21 mouse cellular contexts compared by ENCODE assay signal in genomic region chr5:112486415-112486814, GRCm38 (mm10). TPM values are rescaled to one million over a fixed set of nuclear protein-coding genes. Genes with fewer than 3 reads are reported as not detected.
A peak's percentile ranks its signal among the peaks of the same experiment; 100 is the strongest.
DNase-seq lines count a peak whose midpoint lies in the region; ATAC-seq lines count a peak whose summit lies in the region.
"Had no signal": no experiment of that assay in that cellular context is flagged by ENCODE, and none has a peak within 500 bp of the region (broad histone marks: within the 10 kb centered on the region; RNA-seq: fewer than 3 reads in every experiment).

No protein-coding gene starts in this region.

- H3K36me3 ChIP-seq in heart, embryonic 12.5 days: no peaks in the 10 kb centered on the region
- H3K36me3 ChIP-seq: forebrain, embryonic 12.5 days; limb, embryonic 13.5 days; liver, embryonic 15.5 days; midbrain, embryonic 13.5 days; stomach, embryonic 15.5 days had no signal

- H3K9ac ChIP-seq in heart, embryonic 12.5 days: no peak overlapping the region
- H3K9ac ChIP-seq: forebrain, embryonic 12.5 days; limb, embryonic 13.5 days; liver, embryonic 15.5 days; stomach, embryonic 15.5 days had no signal

- no peak for ATAC-seq in heart, embryonic 12.5 days (ENCODE audit: insufficient number of reproducible peaks, low FRiP score)
- ATAC-seq: midbrain, embryonic 13.5 days had no signal

- H3K4me3 ChIP-seq in heart, embryonic 12.5 days: no peak overlapping the region
- H3K4me3 ChIP-seq: forebrain, embryonic 12.5 days; limb, embryonic 13.5 days; liver, embryonic 15.5 days; midbrain, embryonic 13.5 days; myocyte; stomach, embryonic 15.5 days had no signal

- 52% methylated on average over 5 of the region's 5 CpGs for WGBS in heart, embryonic 12.5 days

- H3K9me3 ChIP-seq in heart, embryonic 12.5 days (replicated peaks): no peaks in the 10 kb centered on the region
- H3K9me3 ChIP-seq: forebrain, embryonic 12.5 days; limb, embryonic 13.5 days; liver, embryonic 15.5 days; midbrain, embryonic 13.5 days; stomach, embryonic 15.5 days had no signal

- peaks cover 75% of the 10 kb centered on the region for H3K27me3 ChIP-seq in heart, embryonic 12.5 days (replicated peaks)
- H3K27me3 ChIP-seq: midbrain, embryonic 13.5 days had no signal

- H3K4me1 ChIP-seq in heart, embryonic 12.5 days (replicated peaks): peaks cover 8% of the 10 kb centered on the region
- H3K4me1 ChIP-seq: stomach, embryonic 15.5 days had no signal

- peak; percentile 54 for DNase-seq in adrenal gland, adult 2 months
- no peak for DNase-seq in adrenal gland, adult 18-20 months (ENCODE audit: low spot score in 2 of 2)
- peak; percentile 17 for DNase-seq in heart, adult 8-10 months (ENCODE audit: low spot score)
- DNase-seq in adrenal gland, postnatal 10 days: peak; percentile 14
- DNase-seq in heart, postnatal 4 days: peak; percentile 8
- no peak for DNase-seq in left cerebral cortex, adult 18-20 months (ENCODE audit: low spot score in 2 of 2)
- DNase-seq in layer of hippocampus, adult 11-12 months (ENCODE audit: low spot score): no peak
- DNase-seq: gastrocnemius, postnatal 36 days had no signal

- no peak overlapping the region for H3K4me2 ChIP-seq in heart, embryonic 12.5 days
- H3K4me2 ChIP-seq: forebrain, embryonic 12.5 days; limb, embryonic 13.5 days; liver, embryonic 15.5 days; midbrain, embryonic 13.5 days; stomach, embryonic 15.5 days had no signal

- no peak overlapping the region for H3K27ac ChIP-seq in heart, embryonic 12.5 days (ENCODE audit: poor library complexity, severe bottlenecking)
- H3K27ac ChIP-seq: forebrain, embryonic 12.5 days; limb, embryonic 13.5 days; stomach, embryonic 15.5 days had no signal

RNA-seq across cellular contexts. Expression of gene Gm6588, which starts 37.2 kb away (rescaled TPM):
- total RNA-seq in adrenal gland, adult 2 months (2021): not detected
- polyA plus RNA-seq in adrenal gland, adult 2 months (2012; rRNA removed): not detected in 2 replicates
- not detected for total RNA-seq in adrenal gland, adult 18-20 months (2021)
- total RNA-seq in heart, adult 8-10 months (2022): not detected
- not detected in 2 replicates for polyA plus RNA-seq in heart, embryonic 12.5 days (2016; fragmentation: Nextera tagmentation; extraction: Ambion mirVana)
- total RNA-seq in adrenal gland, postnatal 10 days (2021): not detected
- not detected for total RNA-seq in heart, postnatal 4 days (2021)
- not detected for total RNA-seq in left cerebral cortex, adult 18-20 months (2021)
- total RNA-seq: gastrocnemius, postnatal 36 days; heart, postnatal 36 days; layer of hippocampus, adult 18-20 months; neutrophil, adult 5-6 weeks had no signal
- polyA plus RNA-seq: cortical plate, adult 2 months; embryonic facial prominence, embryonic 14.5 days; liver, embryonic 15.5 days; myocyte; small intestine, adult 2 months had no signal

Comparison
In these comparisons a context has a peak if more than half of its experiments do, and no peak if none do; other contexts are left out.
1. DNase-seq: peak in adrenal gland, adult 2 months (single experiment), heart, adult 8-10 months (single experiment), adrenal gland, postnatal 10 days (single experiment) and heart, postnatal 4 days (single experiment); none in adrenal gland, adult 18-20 months (0 of 2), left cerebral cortex, adult 18-20 months (0 of 2) and layer of hippocampus, adult 11-12 months (single experiment).